Mouse (Mus musculus): Measurements from ENCODE around the gene Ube2s. TPM values are rescaled to one million over a fixed set of nuclear protein-coding genes. Genes with fewer than 3 reads are reported as not detected.

Gene Ube2s
- polyA plus RNA-seq (2021; fragmentation: Nextera tagmentation): 17.9 and 212 TPM in 2 replicates
- long read RNA-seq, experiment 1, full-length matches to known transcripts: 4 of 5 reads
- long read RNA-seq, experiment 1, partial matches to known transcripts: 0 of 5 reads
- long read RNA-seq, experiment 1, other reads (novel, unspliced or antisense): 1 of 5 reads
- long read RNA-seq, experiment 2, transcript Ube2s-203 (4 exons, 518 nt): major isoform, 7 of 16 reads
- long read RNA-seq, experiment 2, partial matches to known transcripts: 7 of 16 reads
- long read RNA-seq, experiment 2, other reads (novel, unspliced or antisense): 0 of 16 reads

GRCm38 (mm10) chr7:4812303-4813104, at the start of gene Ube2s:
Gene Ube2s, minus strand, starts transcription at chr7:4812590.

DNA sequence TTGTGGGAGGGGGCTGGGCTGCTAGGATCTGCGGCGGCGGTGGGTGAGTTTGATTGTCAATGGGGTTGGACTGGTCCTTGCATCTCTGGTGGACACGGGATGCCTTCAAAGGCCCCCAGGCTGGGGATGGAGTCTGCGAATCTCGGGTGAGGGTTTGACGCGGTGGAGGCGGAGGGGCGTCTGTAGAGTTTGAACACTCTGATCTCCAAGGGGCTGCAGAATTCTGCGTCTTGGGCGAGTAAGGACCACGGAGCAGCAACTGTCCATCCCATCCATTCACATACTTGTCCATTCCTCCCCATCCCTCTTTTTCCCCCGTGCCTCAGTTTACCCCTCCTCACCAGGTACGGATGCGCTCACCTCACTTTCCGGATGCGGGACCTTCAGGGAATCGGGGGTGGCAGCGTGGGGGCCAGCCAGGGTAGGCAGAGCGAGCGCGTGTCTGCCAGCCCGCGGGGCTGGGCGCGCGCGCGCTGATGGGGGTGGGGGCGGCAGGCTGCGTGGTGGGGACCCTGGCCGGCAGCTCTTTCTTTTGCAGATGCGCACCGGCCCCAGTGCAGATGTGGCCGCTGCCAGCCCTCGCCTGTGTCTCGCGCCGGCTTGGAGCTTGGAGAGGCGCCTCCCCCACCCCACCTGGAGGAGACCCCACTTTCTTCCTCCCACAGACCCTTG, 32.0 kb upstream of the Ube2s start, which contains the start of gene Shisa7:
TSS of gene Shisa7 (minus strand) at position 452 of the 672 bp plus-strand sequence.

DNA sequence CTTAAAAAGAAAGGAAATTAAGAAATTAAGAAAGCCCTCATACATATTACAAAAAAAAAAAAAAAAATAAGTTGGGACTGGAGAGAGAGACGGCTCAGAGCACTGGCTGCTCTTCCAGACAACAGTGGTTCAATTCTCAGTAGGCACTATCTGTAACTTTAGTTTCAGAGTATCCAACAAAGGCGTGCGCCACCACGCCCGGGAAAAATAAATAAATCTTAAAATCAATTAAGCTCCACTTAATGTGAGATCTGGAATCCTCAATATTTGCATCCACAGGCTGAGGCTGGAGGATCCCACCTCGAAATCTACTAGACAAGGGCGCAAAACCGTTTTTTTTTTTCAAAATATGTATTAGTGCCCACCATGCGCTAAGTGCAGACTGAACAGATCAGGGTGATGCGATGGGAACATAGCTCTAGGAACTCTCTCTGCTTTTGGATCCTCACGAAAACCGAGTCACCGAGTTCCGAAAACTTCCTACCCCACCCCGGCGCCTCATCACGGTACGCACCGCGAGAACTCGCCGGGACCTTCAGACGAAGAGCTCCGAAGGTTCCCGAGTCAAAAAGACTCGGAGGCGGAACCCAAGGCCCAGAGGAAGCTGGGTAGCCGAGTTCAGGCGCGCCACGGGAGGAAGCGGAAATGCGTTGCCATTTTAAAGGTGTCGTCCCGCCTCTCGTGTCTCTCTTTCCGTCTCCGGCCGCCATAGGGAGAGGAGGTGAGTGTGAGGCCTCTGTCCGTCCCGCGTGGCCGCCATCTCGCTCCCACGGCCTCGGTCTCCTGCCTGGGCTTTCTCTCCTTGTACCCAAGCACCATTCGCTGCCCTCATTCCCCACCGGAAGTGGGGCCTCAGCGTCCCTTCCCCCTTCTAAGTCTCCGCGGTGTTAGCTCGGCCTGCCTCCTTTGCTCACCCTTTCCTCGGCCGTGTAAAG, 19.8 kb downstream of the Ube2s start, which contains the start of gene Rpl28:
TSS of gene Rpl28 (plus strand) at position 597 of the 935 bp plus-strand sequence.

GRCm38 (mm10) chr7:4789436-4789935, 22.9 kb downstream of the Ube2s start, which contains the start of gene Tmem238:
Gene Tmem238, minus strand, starts transcription at chr7:4789656.

GRCm38 (mm10) chr7:4782759-4783158, 29.6 kb downstream of the Ube2s start, which contains the start of the genes Il11 and Tmem190:
Gene Il11, minus strand, starts transcription at chr7:4782859.
Gene Tmem190, plus strand, starts transcription at chr7:4782937.

GRCm38 (mm10) chr7:4771202-4771601, 41.2 kb downstream of the Ube2s start, which contains the start of gene Fam71e2:
Gene Fam71e2, minus strand, starts transcription at chr7:4771302.

DNA sequence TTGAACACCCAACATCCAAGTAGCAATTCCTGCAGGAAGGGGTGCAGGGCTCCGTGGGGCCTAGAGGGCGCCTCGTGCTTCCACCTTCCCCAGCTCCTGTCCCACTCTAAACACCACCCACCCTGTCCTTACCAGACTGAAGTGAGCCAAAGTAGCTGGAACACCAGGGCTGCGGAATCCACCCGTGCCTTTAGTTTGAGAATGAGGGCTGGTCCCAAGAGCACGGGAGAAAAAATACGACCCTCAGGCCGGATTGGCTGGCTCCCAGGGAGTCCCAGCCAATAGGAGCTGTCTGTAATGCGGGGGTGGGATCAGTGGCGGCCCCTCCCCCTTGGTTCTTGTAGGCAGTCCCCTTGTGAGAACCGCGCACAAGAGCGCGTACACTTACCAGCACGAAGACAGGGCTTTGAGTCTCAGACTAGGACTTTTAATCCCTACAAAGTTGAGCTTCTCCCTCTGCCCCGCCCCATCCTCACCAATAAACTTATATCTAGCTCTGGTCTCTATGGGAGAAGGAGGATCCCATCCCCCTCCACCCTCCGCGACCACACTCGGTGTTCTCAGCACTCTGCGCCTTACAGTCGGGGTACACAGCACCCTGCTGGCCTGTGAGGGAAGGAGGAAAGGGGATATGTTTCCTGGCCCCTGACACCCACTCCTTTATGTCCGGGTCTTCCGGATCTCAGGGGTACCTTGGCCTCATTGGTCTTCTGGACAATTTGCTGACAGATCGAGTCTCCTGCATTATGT, 59.4 kb downstream of the Ube2s start, which contains the start of gene Cox6b2:
TSS of gene Cox6b2 (minus strand) at position 274 of the 750 bp plus-strand sequence.

Other genes with a start within 250 kb of the Ube2s start
- gene Ptprh, start 208.5 kb downstream of the Ube2s start, polyA plus RNA-seq (2021; fragmentation: Nextera tagmentation): 0.26 and 0.45 TPM in 2 replicates
- gene Tmem86b, start 181.2 kb downstream of the Ube2s start, polyA plus RNA-seq (2021; fragmentation: Nextera tagmentation): 0.40 TPM in 2 replicates
- 4.6 and 8.6 TPM in 2 replicates for gene Ppp6r1, start 153.6 kb downstream of the Ube2s start, polyA plus RNA-seq (2021; fragmentation: Nextera tagmentation)
- gene Hspbp1, start 127.5 kb downstream of the Ube2s start, polyA plus RNA-seq (2021; fragmentation: Nextera tagmentation): 128 and 156 TPM in 2 replicates
- 5.6 and 6.8 TPM in 2 replicates for gene Brsk1, start 122.0 kb downstream of the Ube2s start, polyA plus RNA-seq (2021; fragmentation: Nextera tagmentation)
- gene Tmem150b, start 87.3 kb downstream of the Ube2s start, polyA plus RNA-seq (2021; fragmentation: Nextera tagmentation): 0.25 TPM in 1 of 2 replicates, not detected in the other
- 4.4 and 5.7 TPM in 2 replicates for gene Kmt5c, start 72.5 kb downstream of the Ube2s start, polyA plus RNA-seq (2021; fragmentation: Nextera tagmentation)
- 14.4 and 16.7 TPM in 2 replicates for gene Cox6b2, start 59.5 kb downstream of the Ube2s start, polyA plus RNA-seq (2021; fragmentation: Nextera tagmentation)
- not detected in 2 replicates for gene Fam71e2, start 41.3 kb downstream of the Ube2s start, polyA plus RNA-seq (2021; fragmentation: Nextera tagmentation)
- gene Il11, start 29.7 kb downstream of the Ube2s start, polyA plus RNA-seq (2021; fragmentation: Nextera tagmentation): 0.19 and 0.39 TPM in 2 replicates
- gene Tmem190, start 29.7 kb downstream of the Ube2s start, polyA plus RNA-seq (2021; fragmentation: Nextera tagmentation): not detected in 2 replicates
- gene Tmem238, start 22.9 kb downstream of the Ube2s start, polyA plus RNA-seq (2021; fragmentation: Nextera tagmentation): 3.3 and 11.7 TPM in 2 replicates
- gene Rpl28, start 19.7 kb downstream of the Ube2s start, polyA plus RNA-seq (2021; fragmentation: Nextera tagmentation): 1,133 and 1,160 TPM in 2 replicates
- gene Shisa7, start 32.1 kb upstream of the Ube2s start, polyA plus RNA-seq (2021; fragmentation: Nextera tagmentation): 11.2 and 11.4 TPM in 2 replicates
- gene Isoc2b, start 57.7 kb upstream of the Ube2s start, polyA plus RNA-seq (2021; fragmentation: Nextera tagmentation): 20.0 and 27.8 TPM in 2 replicates
- gene Isoc2a, start 64.6 kb upstream of the Ube2s start, polyA plus RNA-seq (2021; fragmentation: Nextera tagmentation): 0.45 and 1.3 TPM in 2 replicates
- 0.11 and 0.16 TPM in 2 replicates for gene Gm36210, start 93.9 kb upstream of the Ube2s start, polyA plus RNA-seq (2021; fragmentation: Nextera tagmentation)
- 0.69 and 2.7 TPM in 2 replicates for gene Zfp628, start 102.6 kb upstream of the Ube2s start, polyA plus RNA-seq (2021; fragmentation: Nextera tagmentation)
- gene Nat14, start 109.4 kb upstream of the Ube2s start, polyA plus RNA-seq (2021; fragmentation: Nextera tagmentation): 115 and 129 TPM in 2 replicates
- gene Ssc5d, start 113.2 kb upstream of the Ube2s start, polyA plus RNA-seq (2021; fragmentation: Nextera tagmentation): 0.10 and 0.19 TPM in 2 replicates
- gene Sbk2, start 151.8 kb upstream of the Ube2s start, polyA plus RNA-seq (2021; fragmentation: Nextera tagmentation): 0.28 and 0.50 TPM in 2 replicates
- gene Sbk3, start 158.6 kb upstream of the Ube2s start, polyA plus RNA-seq (2021; fragmentation: Nextera tagmentation): 0.23 TPM in 2 replicates
- 5.1 and 11.4 TPM in 2 replicates for gene Zfp579, start 183.6 kb upstream of the Ube2s start, polyA plus RNA-seq (2021; fragmentation: Nextera tagmentation)
- gene Zfp524, start 201.8 kb upstream of the Ube2s start, polyA plus RNA-seq (2021; fragmentation: Nextera tagmentation): 10.9 and 14.7 TPM in 2 replicates
- 12.1 and 13.9 TPM in 2 replicates for gene Fiz1, start 202.1 kb upstream of the Ube2s start, polyA plus RNA-seq (2021; fragmentation: Nextera tagmentation)
- gene Gm44973, start 202.9 kb upstream of the Ube2s start, polyA plus RNA-seq (2021; fragmentation: Nextera tagmentation): not detected in 2 replicates
- 1.1 and 4.4 TPM in 2 replicates for gene Zfp865, start 207.8 kb upstream of the Ube2s start, polyA plus RNA-seq (2021; fragmentation: Nextera tagmentation)
- gene Ccdc106, start 208.0 kb upstream of the Ube2s start, polyA plus RNA-seq (2021; fragmentation: Nextera tagmentation): 55.0 and 60.1 TPM in 2 replicates
- not detected in 2 replicates for gene 4632433K11Rik, start 221.5 kb upstream of the Ube2s start, polyA plus RNA-seq (2021; fragmentation: Nextera tagmentation)
- gene Zfp784, start 225.9 kb upstream of the Ube2s start, polyA plus RNA-seq (2021; fragmentation: Nextera tagmentation): 3.0 and 3.3 TPM in 2 replicates
- gene Zfp580, start 238.9 kb upstream of the Ube2s start, polyA plus RNA-seq (2021; fragmentation: Nextera tagmentation): 4.9 and 24.0 TPM in 2 replicates
- 5.8 and 18.1 TPM in 2 replicates for gene U2af2, start 249.6 kb upstream of the Ube2s start, polyA plus RNA-seq (2021; fragmentation: Nextera tagmentation)

Measured in left cerebral cortex, adult 6 months (tissue).